In genomic region chr2:79254588-79255191, GRCm38 (mm10) we compare ENCODE assay signal across 8 mouse cellular contexts. TPM values are rescaled to one million over a fixed set of nuclear protein-coding genes. Genes with fewer than 3 reads are reported as not detected.
DNase-seq lines count a peak whose midpoint lies in the region; ATAC-seq and TF ChIP-seq lines count a peak whose summit lies in the region.

No protein-coding gene starts in this region.

- no peaks in the 10 kb centered on the region for H3K4me1 ChIP-seq in heart, adult 2 months (ENCODE audit: control insufficient read depth, insufficient read depth, low read length)
- H3K4me1 ChIP-seq in forebrain, embryonic 13.5 days, result peaks cover 15% of the 10 kb centered on the region
- peaks cover 5% of the 10 kb centered on the region for H3K4me1 ChIP-seq in intestine, embryonic 16.5 days (ENCODE audit: control insufficient read depth, insufficient read depth, low read length)
- H3K4me1 ChIP-seq in midbrain, embryonic 11.5 days (ENCODE audit: control insufficient read depth, insufficient read depth, low read length), result peaks cover 4% of the 10 kb centered on the region; the same call in 1 of the 2 replicates
- peaks cover 13% of the 10 kb centered on the region for H3K4me1 ChIP-seq in stomach, embryonic 16.5 days (ENCODE audit: control insufficient read depth, insufficient read depth, low read length)

- WGBS in heart, adult 2 months, result 62% methylated on average over 3 of the region's 3 CpGs
- 54% methylated on average over 3 of the region's 3 CpGs for WGBS in forebrain, embryonic 13.5 days
- WGBS in intestine, embryonic 16.5 days, result 73% methylated on average over 3 of the region's 3 CpGs
- WGBS in midbrain, embryonic 11.5 days, result 51% methylated on average over 3 of the region's 3 CpGs
- 79% methylated on average over 3 of the region's 3 CpGs for WGBS in stomach, embryonic 16.5 days

- no peak overlapping the region for H3K9ac ChIP-seq in heart, adult 2 months (ENCODE audit: low read depth, low read length)
- H3K9ac ChIP-seq in forebrain, embryonic 13.5 days, result no peak overlapping the region
- no peak overlapping the region for H3K9ac ChIP-seq in intestine, embryonic 16.5 days (ENCODE audit: low read depth, low read length)
- 0 out of 2 replicates have a peak overlapping the region, but pooled peaks have one; percentile 59 for H3K9ac ChIP-seq in midbrain, embryonic 11.5 days (ENCODE audit: low read length)
- peak overlapping the region; percentile 70; the same call in 1 of the 2 replicates for H3K9ac ChIP-seq in stomach, embryonic 16.5 days (ENCODE audit: low read length)

- H3K36me3 ChIP-seq in heart, adult 2 months (ENCODE audit: control insufficient read depth, insufficient read depth, low read length), result no peaks in the 10 kb centered on the region
- no peaks in the 10 kb centered on the region for H3K36me3 ChIP-seq in forebrain, embryonic 13.5 days (ENCODE audit: poor library complexity, severe bottlenecking)
- no peaks in the 10 kb centered on the region for H3K36me3 ChIP-seq in intestine, embryonic 16.5 days (ENCODE audit: control insufficient read depth, insufficient read depth, low read length)
- no peaks in the 10 kb centered on the region for H3K36me3 ChIP-seq in midbrain, embryonic 11.5 days (ENCODE audit: control insufficient read depth, insufficient read depth, low read length)
- no peaks in the 10 kb centered on the region for H3K36me3 ChIP-seq in stomach, embryonic 16.5 days (ENCODE audit: control insufficient read depth, insufficient read depth, low read length)

- DNase-seq in heart, adult 2 months, result peak in 1 of 2 experiments; percentile 48
- no peak for DNase-seq in heart, postnatal 25 days (ENCODE audit: low spot score)
- peak; percentile 82 for DNase-seq in midbrain, embryonic 11.5 days (ENCODE audit: low spot score, missing footprints)
- DNase-seq in adrenal gland, adult 18-20 months (ENCODE audit: low spot score in 2 of 2), result no peak
- no peak for DNase-seq in gastrocnemius, postnatal 25 days

- intact Hi-C loops in heart, adult 2 months (cut with DNase I), result no loop called here
- intact Hi-C loops in heart, postnatal 25 days (cut with DNase I), result no loop called here

- TF ChIP-seq EP300 in heart, adult 2 months (IDR thresholded peaks at IDR 0.05; ENCODE audit: insufficient read depth, low read depth, low read length), result no peak

- H3K27me3 ChIP-seq in heart, adult 2 months (ENCODE audit: control insufficient read depth, insufficient read depth, low read length), result peaks cover 3% of the 10 kb centered on the region; the same call in 1 of the 2 replicates
- H3K27me3 ChIP-seq in forebrain, embryonic 13.5 days, result peaks cover 11% of the 10 kb centered on the region; the same call in 1 of the 2 replicates
- H3K27me3 ChIP-seq in intestine, embryonic 16.5 days (replicated peaks; ENCODE audit: control insufficient read depth, insufficient read depth, low read length), result no peaks in the 10 kb centered on the region; the same call in 1 of the 2 replicates
- peaks cover 2% of the 10 kb centered on the region; the same call in 1 of the 2 replicates for H3K27me3 ChIP-seq in midbrain, embryonic 11.5 days (ENCODE audit: control insufficient read depth, insufficient read depth, low read length)
- no peaks in the 10 kb centered on the region for H3K27me3 ChIP-seq in stomach, embryonic 16.5 days (ENCODE audit: control insufficient read depth, insufficient read depth, low read length)

- H3K9me3 ChIP-seq in forebrain, embryonic 13.5 days (replicated peaks), result no peaks in the 10 kb centered on the region
- no peaks in the 10 kb centered on the region for H3K9me3 ChIP-seq in intestine, embryonic 16.5 days (ENCODE audit: control insufficient read depth, low read length)
- no peaks in the 10 kb centered on the region for H3K9me3 ChIP-seq in midbrain, embryonic 11.5 days (ENCODE audit: control insufficient read depth, low read length)
- H3K9me3 ChIP-seq in stomach, embryonic 16.5 days (replicated peaks; ENCODE audit: control insufficient read depth, low read length), result no peaks in the 10 kb centered on the region

- no peaks in the 10 kb centered on the region for H3K79me2 ChIP-seq in heart, adult 2 months (replicated peaks; ENCODE audit: control insufficient read depth, insufficient read depth, low read length)

- H3K4me2 ChIP-seq in forebrain, embryonic 13.5 days, result peak overlapping the region; percentile 90
- peak overlapping the region; percentile 87; the same call in 1 of the 2 replicates for H3K4me2 ChIP-seq in intestine, embryonic 16.5 days (ENCODE audit: low read depth, low read length)
- H3K4me2 ChIP-seq in midbrain, embryonic 11.5 days, result peak overlapping the region; percentile 86
- peak overlapping the region; percentile 94 for H3K4me2 ChIP-seq in stomach, embryonic 16.5 days (ENCODE audit: low read depth, low read length)

- H3K27ac ChIP-seq in heart, adult 2 months, result peak overlapping the region; percentile 24
- H3K27ac ChIP-seq in forebrain, embryonic 13.5 days, result no peak overlapping the region
- H3K27ac ChIP-seq in intestine, embryonic 16.5 days (ENCODE audit: low read length), result no peak overlapping the region
- H3K27ac ChIP-seq in midbrain, embryonic 11.5 days (ENCODE audit: low read depth, low read length), result no peak overlapping the region
- peak overlapping the region; percentile 53; the same call in 1 of the 2 replicates for H3K27ac ChIP-seq in stomach, embryonic 16.5 days (ENCODE audit: low read length)

- peak; percentile 38; the same call in 1 of the 2 replicates for ATAC-seq in forebrain, embryonic 13.5 days
- ATAC-seq in intestine, embryonic 16.5 days, result peak; percentile 24; the same call in 1 of the 2 replicates
- peak; percentile 42 for ATAC-seq in midbrain, embryonic 11.5 days (ENCODE audit: low FRiP score)
- peak; percentile 7; the same call in 1 of the 2 replicates for ATAC-seq in stomach, embryonic 16.5 days (ENCODE audit: insufficient read depth, low FRiP score)

- no peak for TF ChIP-seq POLR2A in heart, adult 2 months (IDR thresholded peaks at IDR 0.05; ENCODE audit: insufficient read depth, low read depth, low read length)

- no peak for TF ChIP-seq CTCF in heart, adult 2 months (IDR thresholded peaks at IDR 0.05)

- H3K4me3 ChIP-seq in heart, adult 2 months, result no peak overlapping the region
- peak overlapping the region; percentile 52; the same call in 1 of the 2 replicates for H3K4me3 ChIP-seq in forebrain, embryonic 13.5 days
- no peak overlapping the region for H3K4me3 ChIP-seq in intestine, embryonic 16.5 days (ENCODE audit: low read length)
- no peak overlapping the region; the same call in 1 of the 2 replicates for H3K4me3 ChIP-seq in midbrain, embryonic 11.5 days (ENCODE audit: low read depth, low read length)
- peak overlapping the region; percentile 50; the same call in 1 of the 2 replicates for H3K4me3 ChIP-seq in stomach, embryonic 16.5 days (replicated peaks; ENCODE audit: low read length)

RNA-seq across cellular contexts. Expression of gene Itga4, which starts 0.5 kb away (rescaled TPM):
- 1 to 10 TPM; 1.7 to 2.7 TPM for total RNA-seq in heart, adult 2 months (2021)
- 1.6 and 1.8 TPM in 2 replicates for polyA plus RNA-seq in heart, adult 2 months (2012; rRNA removed)
- total RNA-seq in heart, postnatal 25 days (2021), result 1 to 10 TPM; 2.4 TPM
- polyA plus RNA-seq in forebrain, embryonic 13.5 days (2015; fragmentation: Nextera tagmentation; extraction: Ambion mirVana), result 2.6 and 3.1 TPM in 2 replicates
- polyA plus RNA-seq in intestine, embryonic 16.5 days (2015; fragmentation: Nextera tagmentation; extraction: Ambion mirVana), result 2.9 and 3.2 TPM in 2 replicates
- 8.6 and 10.0 TPM in 2 replicates for polyA plus RNA-seq in midbrain, embryonic 11.5 days (2014; fragmentation: Nextera tagmentation; extraction: Ambion mirVana)
- polyA plus RNA-seq in stomach, embryonic 16.5 days (2015; fragmentation: Nextera tagmentation; extraction: Ambion mirVana), result 5.3 and 6.1 TPM in 2 replicates
- 1 to 10 TPM; 2.2 to 4.9 TPM for total RNA-seq in adrenal gland, adult 18-20 months (2021)
- total RNA-seq in gastrocnemius, postnatal 25 days (2021), result 1 to 10 TPM; 3.7 to 5.1 TPM

Comparison
In these comparisons a context has a peak if more than half of its experiments do, and no peak if none do; other contexts are left out.
1. H3K27ac ChIP-seq: peak in heart, adult 2 months (single experiment) and stomach, embryonic 16.5 days (single experiment); none in forebrain, embryonic 13.5 days (single experiment), intestine, embryonic 16.5 days (single experiment) and midbrain, embryonic 11.5 days (single experiment).
2. H3K4me3 ChIP-seq: peak in forebrain, embryonic 13.5 days (single experiment) and stomach, embryonic 16.5 days (single experiment); none in heart, adult 2 months (single experiment), intestine, embryonic 16.5 days (single experiment) and midbrain, embryonic 11.5 days (single experiment).
3. H3K9ac ChIP-seq: peak in midbrain, embryonic 11.5 days (single experiment) and stomach, embryonic 16.5 days (single experiment); none in heart, adult 2 months (single experiment), forebrain, embryonic 13.5 days (single experiment) and intestine, embryonic 16.5 days (single experiment).
4. Peak in every context shown above with its lines, with median percentiles within 50 percentile points of each other: ATAC-seq and H3K4me2 ChIP-seq.